Mouse (Mus musculus) layer of hippocampus, postnatal 36 days (tissue): ENCODE results near the gene Esp6. TPM values are rescaled to one million over a fixed set of nuclear protein-coding genes. Genes with fewer than 3 reads are reported as not detected.
"Not testable (repeated sequence)": the region's sequence is repeated elsewhere in the genome, so short reads cannot be mapped to it uniquely, and the experiment has no call there.

Experiments used
- DNase-seq, 2 experiments: peaks; one replicate each; pipeline ENCODE4 v3.0.0; 2022
- total RNA-seq, 2 experiments: library from RNA; stranded (reverse); gene quantifications; 2 replicates each; pipeline ENCODE4 v1.2.3; 2021

The Esp6 gene
- total RNA-seq, result not detected

- DNase-seq, result no peak
Measured at GRCm38 (mm10) chr17:40561207-40561606, at the start of gene Esp6. TSS of gene Esp6 (plus strand) at chr17:40561507.

- DNase-seq, result no peak
Measured at GRCm38 (mm10) chr17:40519818-40520217, 41.5 kb upstream of the Esp6 start, which contains the start of gene Esp8. TSS of gene Esp8 (plus strand) at chr17:40520022.

GRCm38 (mm10) chr17:40529813-40530212, 31.5 kb upstream of the Esp6 start:
- no peak for DNase-seq

- no peak for DNase-seq
Measured at GRCm38 (mm10) chr17:40531147-40531546, 30.2 kb upstream of the Esp6 start.

GRCm38 (mm10) chr17:40547005-40547404, 14.3 kb upstream of the Esp6 start:
- not testable (repeated sequence) for DNase-seq

GRCm38 (mm10) chr17:40553470-40553869, 7.8 kb upstream of the Esp6 start:
- DNase-seq, result no peak

- not testable (repeated sequence) for DNase-seq
Measured at GRCm38 (mm10) chr17:40583906-40584305, 22.6 kb downstream of the Esp6 start.

GRCm38 (mm10) chr17:40591297-40591696, 30.0 kb downstream of the Esp6 start:
- no peak for DNase-seq

- no peak for DNase-seq
Measured at GRCm38 (mm10) chr17:40598294-40598693, 37.0 kb downstream of the Esp6 start, which contains the start of gene Esp4. TSS of gene Esp4 (plus strand) at chr17:40598594.

Other genes starting within 250 kb of the Esp6 start
- gene Crisp1, start 242.3 kb upstream of the Esp6 start, total RNA-seq, result not detected
- gene Esp8, start 41.5 kb upstream of the Esp6 start, total RNA-seq, result not detected
- not detected for gene Esp4, start 37.1 kb downstream of the Esp6 start, total RNA-seq
- not detected for gene Esp3, start 70.6 kb downstream of the Esp6 start, total RNA-seq
- not detected for gene Esp1, start 165.6 kb downstream of the Esp6 start, total RNA-seq
- not detected for gene Crisp2, start 245.5 kb downstream of the Esp6 start, total RNA-seq
- not detected for gene Rhag, start 249.6 kb downstream of the Esp6 start, total RNA-seq